Mouse (Mus musculus): ENCODE results near the gene Nlrp4c. TPM values are rescaled to one million over a fixed set of nuclear protein-coding genes. Genes with fewer than 3 reads are reported as not detected.

Gene Nlrp4c
- total RNA-seq, 2 experiments from 2014 or later = not detected

Other genes starting within 250 kb of the Nlrp4c start
- gene Vmn1r63, start 239.7 kb upstream of the Nlrp4c start, total RNA-seq (2015) = not detected in 2 replicates
- gene Vmn1r63, start 239.7 kb upstream of the Nlrp4c start, total RNA-seq (2017) = not detected in 2 replicates
- not detected in 2 replicates for gene Vmn1r64, start 160.6 kb upstream of the Nlrp4c start, total RNA-seq (2015)
- not detected in 2 replicates for gene Vmn1r64, start 160.6 kb upstream of the Nlrp4c start, total RNA-seq (2017)
- gene Vmn1r65, start 34.2 kb upstream of the Nlrp4c start, total RNA-seq (2015) = not detected in 2 replicates
- gene Vmn1r65, start 34.2 kb upstream of the Nlrp4c start, total RNA-seq (2017) = not detected in 2 replicates
- gene Zfp787, start 110.8 kb downstream of the Nlrp4c start, total RNA-seq (2015) = 11.9 and 17.0 TPM in 2 replicates
- 25.6 and 25.7 TPM in 2 replicates for gene Zfp787, start 110.8 kb downstream of the Nlrp4c start, total RNA-seq (2017)
- gene Zfp444, start 127.1 kb downstream of the Nlrp4c start, total RNA-seq (2015) = 2.0 and 3.6 TPM in 2 replicates
- 4.1 and 8.0 TPM in 2 replicates for gene Zfp444, start 127.1 kb downstream of the Nlrp4c start, total RNA-seq (2017)
- not detected in 2 replicates for gene Galp, start 151.9 kb downstream of the Nlrp4c start, total RNA-seq (2015)
- gene Galp, start 151.9 kb downstream of the Nlrp4c start, total RNA-seq (2017) = not detected in 2 replicates
- gene Zscan5b, start 177.1 kb downstream of the Nlrp4c start, total RNA-seq (2015) = not detected in 2 replicates
- gene Zscan5b, start 177.1 kb downstream of the Nlrp4c start, total RNA-seq (2017) = not detected in 2 replicates
- not detected in 2 replicates for gene Epp13, start 207.5 kb downstream of the Nlrp4c start, total RNA-seq (2015)
- not detected in 2 replicates for gene Epp13, start 207.5 kb downstream of the Nlrp4c start, total RNA-seq (2017)
- 0.69 and 1.3 TPM in 2 replicates for gene Zfp667, start 241.4 kb downstream of the Nlrp4c start, total RNA-seq (2015)
- gene Zfp667, start 241.4 kb downstream of the Nlrp4c start, total RNA-seq (2017) = 0.99 and 3.0 TPM in 2 replicates